Mouse (Mus musculus) forebrain, embryonic 14.5 days (tissue): ENCODE data around the gene Bcl2. TPM values are rescaled to one million over a fixed set of nuclear protein-coding genes. Genes with fewer than 3 reads are reported as not detected.

Source experiments
- ATAC-seq: fragments of 200-750 bp; cut with Nextera tagmentation; 2 replicates; pipeline ENCODE4 v1.8.0; 2017; ENCODE audit warnings: mild to moderate bottlenecking, moderate library complexity
- DNase-seq: peaks from one replicate; pipeline ENCODE4 v3.0.0-alpha.2; 2015; ENCODE audit warnings: low spot score
- H3K27ac ChIP-seq: fragments of 300-500 bp; sonication (generic); 2 replicates; pipeline ENCODE4 v1.5.1; 2014; ENCODE audit warnings: low read depth, mild to moderate bottlenecking, control low read depth, low read length, moderate library complexity
- H3K27me3 ChIP-seq: fragments of 300-500 bp; sonication (generic); replicated peaks from 2 replicates; pipeline ENCODE4 v1.6.1; 2014; ENCODE audit warnings: low read length, control low read depth, mixed read lengths; ENCODE audit not compliant: control insufficient read depth, insufficient read depth
- H3K36me3 ChIP-seq: fragments of 300-500 bp; sonication (generic); 2 replicates; pipeline ENCODE4 v1.6.1; 2014; ENCODE audit warnings: low read length, control low read depth; ENCODE audit not compliant: control insufficient read depth, insufficient read depth
- H3K4me1 ChIP-seq: fragments of 300-500 bp; sonication (generic); 2 replicates; pipeline ENCODE4 v1.6.1; 2014; ENCODE audit warnings: antibody characterized with exemption, low read length, control low read depth; ENCODE audit not compliant: control insufficient read depth, insufficient read depth
- H3K4me2 ChIP-seq: fragments of 300-500 bp; sonication (generic); 2 replicates; pipeline ENCODE4 v1.6.1; 2014; ENCODE audit warnings: mild to moderate bottlenecking, control low read depth, low read length
- H3K4me3 ChIP-seq: fragments of 300-500 bp; sonication (generic); 2 replicates; pipeline ENCODE4 v1.5.1; 2014; ENCODE audit warnings: low read depth, low read length, control low read depth
- H3K9ac ChIP-seq: fragments of 300-500 bp; sonication (generic); 2 replicates; pipeline ENCODE4 v1.6.1; 2014; ENCODE audit warnings: mild to moderate bottlenecking, low read length, control low read depth, moderate library complexity
- H3K9me3 ChIP-seq: fragments of 300-500 bp; sonication (generic); replicated peaks from 2 replicates; pipeline ENCODE4 v1.6.1; 2016; ENCODE audit warnings: low read length, control low read depth, mixed read lengths; ENCODE audit not compliant: control insufficient read depth
- WGBS: fragments of 180-500 bp; shearing (Covaris S2); extraction: QIAGEN DNeasy Blood & Tissue Kit; methylation state at CpG from one replicate; pipeline ENCODE4 v1.1.7; 2014; 5-methylcytosine and 5-hydroxymethylcytosine counted together
- polyA plus RNA-seq: library from polyadenylated mRNA; unstranded; fragments of >200 nt; fragmentation: Nextera tagmentation; extraction: Ambion mirVana; gene quantifications from 2 replicates; pipeline ENCODE4 v1.2.1, GENCODE M21; 2014

Gene Bcl2
- 5.3 and 7.1 TPM in 2 replicates for polyA plus RNA-seq

DNA sequence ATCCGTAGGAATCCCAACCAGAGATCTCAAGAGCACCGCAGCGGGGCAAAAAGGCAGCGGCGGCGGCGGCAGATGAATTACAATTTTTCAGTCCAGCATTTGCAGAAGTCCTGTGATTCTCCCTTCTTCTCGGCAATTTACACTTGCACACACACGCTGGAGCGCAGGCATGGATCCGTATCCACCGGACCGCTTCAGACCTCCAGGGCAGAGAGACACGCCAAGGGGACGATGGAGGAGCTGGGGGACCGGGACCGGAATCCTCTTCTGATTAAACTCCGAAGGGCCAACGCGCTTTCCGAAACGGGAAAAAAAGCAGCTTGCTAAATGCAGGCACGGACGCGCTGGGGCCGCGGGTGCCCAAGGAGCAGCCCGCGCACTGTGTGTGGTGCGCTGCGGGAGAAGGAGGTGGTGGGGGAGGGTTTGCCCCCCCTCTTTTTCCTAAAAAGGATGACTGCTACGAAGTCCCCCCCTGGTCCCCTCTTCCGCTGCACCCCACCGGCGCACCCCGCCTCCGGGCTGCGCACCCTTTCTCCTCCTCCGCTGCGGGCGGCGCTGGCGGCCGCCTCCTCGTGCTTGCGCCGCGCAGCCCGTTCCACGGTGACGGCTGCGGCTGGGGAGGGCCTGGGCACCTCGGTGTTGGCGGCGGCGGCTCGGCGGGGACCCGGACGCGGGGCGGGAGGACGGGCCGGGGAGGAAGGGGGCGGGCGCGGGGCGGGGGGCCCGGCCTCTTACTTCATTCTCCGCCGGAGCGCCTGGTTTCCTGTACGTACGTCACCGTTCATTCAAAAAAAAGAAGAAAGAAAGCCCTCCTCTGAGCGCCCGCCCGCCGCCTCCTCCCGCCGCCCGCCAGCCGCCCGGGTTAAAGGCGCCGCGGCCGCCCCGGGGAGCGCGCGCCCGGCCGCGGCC, at the start of gene Bcl2:
TSS of gene Bcl2 (minus strand) at position 654 of the 909 bp plus-strand sequence.
- H3K27me3 ChIP-seq = no peaks in the 10 kb centered on the region
- peak within 1 kb of the TSS; percentile 88 for H3K27ac ChIP-seq
- H3K4me2 ChIP-seq = peak within 1 kb of the TSS; percentile 62
- DNase-seq = peak; percentile 92
- H3K36me3 ChIP-seq = no peaks in the 10 kb centered on the region
- no peaks in the 10 kb centered on the region for H3K9me3 ChIP-seq
- under 1% methylated on average over 67 of the region's 95 CpGs for WGBS
- peak; percentile 88 for ATAC-seq
- peak within 1 kb of the TSS; percentile 67 for H3K4me3 ChIP-seq
- H3K4me1 ChIP-seq = peaks cover 14% of the 10 kb centered on the region
- H3K9ac ChIP-seq = peak within 1 kb of the TSS; percentile 88

DNA sequence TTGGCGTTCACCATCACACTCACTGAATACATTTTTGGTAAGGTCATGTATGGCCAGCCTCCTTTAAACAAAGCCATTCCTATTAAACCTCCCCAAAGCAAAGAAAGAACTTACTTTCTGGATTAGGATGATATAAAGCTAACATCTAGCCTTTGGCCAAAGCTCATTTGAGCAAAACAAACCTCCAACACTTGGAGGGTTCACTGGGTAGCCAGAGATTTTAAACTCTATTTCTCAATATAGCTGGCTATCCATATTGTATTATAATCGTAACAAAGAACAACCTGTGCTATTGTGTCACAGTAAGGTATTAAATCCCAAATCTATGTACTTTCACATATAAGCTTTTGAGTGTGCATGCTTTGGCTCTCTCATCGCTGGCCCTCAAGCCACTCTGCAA, 46.7 kb upstream of the Bcl2 start:
- Histone ChIP-seq H3K4me1 (peaks cover 4% of the 10 kb centered on the region), H3K9ac (no peak overlapping the region), H3K9me3 (no peaks in the 10 kb centered on the region), H3K27me3 (no peaks in the 10 kb centered on the region), H3K27ac (no peak overlapping the region), H3K4me2 (no peak overlapping the region), H3K4me3 (no peak overlapping the region), H3K36me3 (peaks cover 8% of the 10 kb centered on the region; the same call in 1 of the 2 replicates)
- DNase-seq (no peak), ATAC-seq (no peak)
- 84% methylated on average over 3 of the region's 3 CpGs for WGBS

DNA sequence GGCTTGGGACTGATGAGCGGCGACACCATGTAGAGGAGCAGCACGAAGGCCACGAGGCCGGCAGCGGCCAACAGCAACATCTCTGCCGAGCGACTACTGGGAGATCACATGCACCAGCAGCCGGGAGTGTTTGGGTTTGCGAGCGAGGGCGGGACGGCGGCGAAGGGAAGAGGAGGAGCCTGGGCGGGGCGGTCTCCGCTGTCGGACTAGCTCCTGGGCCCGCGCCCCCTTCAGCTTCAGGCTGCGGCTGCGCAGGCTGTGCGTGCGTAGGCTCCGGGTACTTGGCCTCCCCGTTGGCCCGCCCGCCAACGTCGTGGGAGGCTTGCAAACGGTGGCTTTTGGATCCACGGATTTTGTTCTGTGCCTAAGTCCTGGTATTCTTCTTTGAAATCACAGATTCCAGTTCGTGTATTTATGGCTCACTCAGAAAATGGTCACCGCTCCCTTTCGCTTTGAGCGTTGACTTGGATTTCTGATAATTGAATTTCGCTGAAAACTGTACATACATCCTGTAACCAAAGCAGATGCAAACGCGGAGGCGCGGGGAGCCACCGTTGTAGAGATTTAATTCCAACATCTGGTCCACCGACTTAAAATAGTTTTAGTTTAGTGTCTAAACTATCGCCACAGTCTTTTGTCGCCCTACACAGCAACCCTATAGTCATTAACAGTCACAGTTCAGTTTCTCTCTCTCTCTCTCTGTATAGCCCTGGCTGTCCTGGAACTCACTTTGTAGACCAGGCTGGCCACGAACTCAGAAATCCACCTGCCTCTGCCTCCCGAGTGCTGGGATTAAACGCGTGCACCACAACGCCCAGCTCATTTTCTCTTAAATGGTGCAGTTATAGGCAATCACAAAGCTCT, 45.7 kb upstream of the Bcl2 start, which contains the start of gene Kdsr:
TSS of gene Kdsr (minus strand) at position 156 of the 864 bp plus-strand sequence.
- Histone ChIP-seq H3K36me3 (peaks cover 5% of the 10 kb centered on the region; the same call in 1 of the 2 replicates), H3K9ac (peak within 1 kb of the TSS; percentile 81), H3K9me3 (no peaks in the 10 kb centered on the region), H3K4me1 (peaks cover 4% of the 10 kb centered on the region), H3K27ac (peak within 1 kb of the TSS; percentile 85), H3K27me3 (no peaks in the 10 kb centered on the region), H3K4me2 (peak within 1 kb of the TSS; percentile 94), H3K4me3 (peak within 1 kb of the TSS; percentile 72)
- peak; percentile 100 for ATAC-seq
- 3% methylated on average over 51 of the region's 51 CpGs for WGBS
- DNase-seq = peak; percentile 99

DNA sequence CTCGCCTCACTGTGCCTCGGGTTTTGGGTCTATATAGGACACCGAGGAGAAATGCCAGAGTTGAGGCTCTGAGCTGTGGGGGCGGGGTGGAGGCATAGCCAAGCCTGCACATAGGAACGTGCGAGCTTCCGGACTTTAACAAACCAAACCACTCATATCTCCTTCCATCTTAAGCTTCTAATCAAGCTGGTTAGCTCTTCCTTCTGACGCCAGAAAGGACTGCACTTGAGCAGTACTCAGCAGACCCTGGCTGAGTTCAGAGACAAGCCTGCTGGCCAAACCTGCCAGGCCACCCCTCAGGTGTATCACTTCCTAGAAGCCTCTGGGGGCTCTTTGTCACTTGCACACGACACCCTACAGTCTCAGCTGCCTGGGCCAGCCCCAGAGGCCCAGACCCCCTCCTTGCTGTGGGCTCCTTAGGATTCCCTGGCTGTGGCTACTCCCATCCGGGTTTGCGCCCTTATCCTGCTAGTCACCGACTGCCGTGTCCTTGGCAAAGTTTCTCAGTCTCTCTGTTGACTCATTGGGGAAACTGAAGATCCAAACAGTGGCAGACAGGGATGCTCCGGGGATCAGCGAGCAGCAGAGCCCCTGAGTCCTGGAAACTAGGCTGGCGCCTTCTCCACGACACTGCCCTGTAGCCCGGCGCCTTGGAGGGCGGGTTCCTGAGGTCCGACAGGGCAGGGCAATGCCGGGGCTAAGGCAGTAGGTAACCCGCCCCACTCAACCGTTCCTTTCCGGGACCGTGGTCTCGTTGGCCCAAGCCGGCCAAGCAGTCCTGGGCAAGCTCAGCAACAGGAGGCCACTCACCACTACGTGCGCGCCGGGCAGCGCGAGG, 44.9 kb upstream of the Bcl2 start:
- Histone ChIP-seq H3K27ac (peak overlapping the region; percentile 85), H3K4me1 (peaks cover 4% of the 10 kb centered on the region), H3K9me3 (no peaks in the 10 kb centered on the region), H3K27me3 (no peaks in the 10 kb centered on the region), H3K9ac (peak overlapping the region; percentile 81), H3K4me2 (peak overlapping the region; percentile 94), H3K36me3 (no peaks in the 10 kb centered on the region), H3K4me3 (peak overlapping the region; percentile 72)
- 4% methylated on average over 34 of the region's 34 CpGs for WGBS
- peak; percentile 26 for ATAC-seq
- DNase-seq = peak; percentile 14

DNA sequence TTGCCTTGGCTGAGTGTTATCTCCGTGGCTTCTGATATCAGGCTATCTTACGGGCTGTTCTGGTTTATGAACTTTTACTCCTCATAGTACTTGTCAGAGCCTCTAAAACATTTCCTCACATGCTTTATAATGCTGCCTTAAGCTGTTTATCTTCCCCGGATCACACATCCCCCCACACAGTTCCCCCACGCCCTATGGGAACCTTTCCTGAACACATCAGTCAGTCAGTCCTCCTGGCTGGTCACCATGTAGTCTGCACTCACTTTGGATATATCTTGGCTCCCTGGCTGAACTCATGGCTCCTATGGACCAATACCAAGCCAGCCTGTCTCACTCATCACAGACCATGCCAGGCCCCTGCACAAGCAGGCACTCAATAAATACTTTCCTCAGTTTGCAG, 42.6 kb upstream of the Bcl2 start:
- WGBS = 93% methylated on average over 4 of the region's 4 CpGs
- no peak overlapping the region for H3K9ac ChIP-seq
- no peak for DNase-seq

DNA sequence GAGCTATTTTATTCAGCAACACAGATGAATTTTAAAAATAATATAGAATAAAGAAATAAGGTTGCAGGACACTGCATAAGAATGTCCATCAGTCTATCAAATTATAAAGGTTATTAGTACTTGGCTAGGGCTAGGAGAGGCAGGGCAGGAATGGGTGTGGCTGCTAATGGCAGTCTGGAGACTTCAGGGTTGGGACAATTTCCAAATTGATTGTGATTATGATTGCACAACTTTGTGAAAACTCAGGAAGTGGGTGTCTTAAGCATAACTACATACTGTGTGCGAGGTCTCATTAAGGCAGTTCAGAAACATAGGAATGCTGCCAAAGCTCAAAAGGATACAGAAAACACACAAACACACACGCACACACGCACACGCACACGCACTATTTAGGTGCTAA, 37.9 kb upstream of the Bcl2 start:
- no peak overlapping the region for H3K27ac ChIP-seq
- peaks cover 10% of the 10 kb centered on the region for H3K36me3 ChIP-seq
- no peaks in the 10 kb centered on the region for H3K9me3 ChIP-seq
- no peak overlapping the region for H3K9ac ChIP-seq
- DNase-seq (no peak), ATAC-seq (no peak)
- 84% methylated on average over 5 of the region's 5 CpGs for WGBS
- H3K27me3 ChIP-seq = no peaks in the 10 kb centered on the region
- H3K4me1 ChIP-seq = no peaks in the 10 kb centered on the region
- H3K4me3 ChIP-seq = no peak overlapping the region
- H3K4me2 ChIP-seq = no peak overlapping the region

More for the DNA sequence above, 42.6 kb upstream of the Bcl2 start:
- Histone ChIP-seq H3K27me3 (no peaks in the 10 kb centered on the region), H3K4me1 (peaks cover 4% of the 10 kb centered on the region), H3K4me3 (no peak overlapping the region), H3K27ac (no peak overlapping the region), H3K9me3 (no peaks in the 10 kb centered on the region), H3K4me2 (no peak overlapping the region), H3K36me3 (peaks cover 4% of the 10 kb centered on the region; the same call in 1 of the 2 replicates)
- ATAC-seq = no peak

DNA sequence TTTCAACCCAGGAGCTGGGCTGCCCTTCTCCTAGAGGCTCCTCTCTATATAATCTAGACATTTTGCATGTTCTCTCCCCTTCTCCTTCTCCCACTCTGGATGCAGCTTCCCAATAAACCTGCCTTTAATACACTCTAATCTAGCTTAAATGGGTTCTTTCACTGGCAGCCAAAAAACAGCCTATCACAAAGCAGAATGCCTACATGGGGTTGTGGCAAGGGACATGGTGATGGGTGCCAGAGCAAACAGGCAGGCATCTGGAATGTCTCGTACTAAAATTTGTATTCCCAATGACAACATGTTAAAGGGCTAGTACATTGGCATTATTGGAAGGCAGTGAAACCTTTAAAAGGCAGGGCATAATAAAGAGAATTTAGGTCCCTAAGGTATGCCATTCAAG, 36.6 kb upstream of the Bcl2 start:
- no peak for ATAC-seq
- Histone ChIP-seq H3K4me1 (no peaks in the 10 kb centered on the region), H3K9me3 (no peaks in the 10 kb centered on the region), H3K36me3 (peaks cover 22% of the 10 kb centered on the region), H3K27me3 (no peaks in the 10 kb centered on the region), H3K27ac (no peak overlapping the region), H3K4me3 (no peak overlapping the region), H3K9ac (no peak overlapping the region), H3K4me2 (no peak overlapping the region)
- WGBS = 85% methylated on average over 1 of the region's 1 CpGs
- no peak for DNase-seq
